Mouse (Mus musculus) gastrocnemius, postnatal 14 days (tissue): ENCODE results near the gene 4931409K22Rik. TPM values are rescaled to one million over a fixed set of nuclear protein-coding genes. Genes with fewer than 3 reads are reported as not detected.
A peak's percentile ranks its signal among the peaks of the same experiment; 100 is the strongest.

Experiments
- DNase-seq: peaks from one replicate; pipeline ENCODE4 v3.0.0; 2021; ENCODE audit warnings: mixed read lengths
- intact Hi-C: fragments of 180-260 bp; cut with DNase I; formaldehyde crosslinking; loops from one replicate; pipeline ENCODE4 v1.15.1; 2025; ENCODE audit warnings: low total_unique reads
- long read RNA-seq, 2 experiments: library from polyadenylated mRNA; stranded (forward); transcript quantifications; one replicate each; pipeline ENCODE4 v2.0.0; 2021
- total RNA-seq, 2 experiments: library from RNA; stranded (reverse); gene quantifications; 2 replicates each; pipeline ENCODE4 v1.2.3; 2021

4931409K22Rik gene
- not detected for total RNA-seq
- long read RNA-seq, experiment 1, result 0 reads
- long read RNA-seq, experiment 2, result 0 reads

DNA sequence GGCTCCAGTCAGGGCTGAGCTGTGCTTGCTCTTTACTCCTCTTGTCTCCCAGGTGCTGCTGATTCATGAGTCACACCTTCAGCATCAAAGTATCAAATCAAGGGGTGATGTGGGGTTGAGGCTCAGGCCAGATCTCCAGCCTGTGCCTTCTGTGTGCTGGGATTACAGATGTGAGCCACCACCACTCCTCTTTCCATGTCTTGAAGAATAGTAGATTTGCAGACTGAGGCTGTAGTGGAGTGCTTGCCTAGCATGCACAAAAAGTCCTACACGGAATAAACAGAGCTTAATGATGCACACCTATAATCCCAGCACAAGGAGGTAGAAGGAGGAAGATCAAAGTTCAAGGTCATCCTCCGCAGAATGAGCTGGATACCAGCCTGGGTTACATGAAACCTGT, at the start of gene 4931409K22Rik:
TSS of gene 4931409K22Rik (minus strand) at position 101 of the 400 bp plus-strand sequence.
- intact Hi-C loops, result no loop called here
- DNase-seq, result no peak

DNA sequence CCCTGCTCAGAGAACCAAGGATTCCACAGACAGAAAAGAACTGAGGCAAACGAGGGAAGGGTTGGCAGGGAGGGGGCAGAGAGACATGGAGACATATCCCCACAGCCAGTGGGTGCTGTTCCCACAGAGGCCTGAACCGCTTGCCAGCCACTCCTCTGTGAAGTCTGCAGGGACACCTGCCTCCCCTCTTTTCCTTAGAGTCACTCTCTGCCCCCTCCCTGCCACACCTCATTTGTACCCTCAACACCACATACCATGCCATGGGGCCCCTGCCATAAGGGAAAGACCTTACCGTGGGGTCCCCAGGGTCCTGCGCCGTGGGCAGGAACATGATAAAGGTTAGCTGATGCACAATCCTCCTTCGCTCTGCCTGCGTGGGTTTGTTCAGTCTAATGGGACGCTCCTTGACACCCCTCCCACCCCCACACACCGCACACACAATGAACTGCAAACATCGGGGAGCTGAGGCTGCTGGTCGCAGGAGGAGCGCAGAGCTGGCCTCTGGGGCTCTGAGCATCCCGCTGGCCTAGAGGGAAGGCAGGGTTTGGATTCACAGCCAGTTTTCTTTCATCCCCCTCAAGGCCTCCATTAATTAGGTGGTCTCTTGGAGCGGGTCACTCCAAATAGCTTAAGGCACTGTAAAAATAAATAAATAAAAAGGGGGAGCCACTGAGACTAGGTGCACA, 49.5 kb upstream of the 4931409K22Rik start:
- intact Hi-C loops, result no loop called here
- DNase-seq, result no peak

DNA sequence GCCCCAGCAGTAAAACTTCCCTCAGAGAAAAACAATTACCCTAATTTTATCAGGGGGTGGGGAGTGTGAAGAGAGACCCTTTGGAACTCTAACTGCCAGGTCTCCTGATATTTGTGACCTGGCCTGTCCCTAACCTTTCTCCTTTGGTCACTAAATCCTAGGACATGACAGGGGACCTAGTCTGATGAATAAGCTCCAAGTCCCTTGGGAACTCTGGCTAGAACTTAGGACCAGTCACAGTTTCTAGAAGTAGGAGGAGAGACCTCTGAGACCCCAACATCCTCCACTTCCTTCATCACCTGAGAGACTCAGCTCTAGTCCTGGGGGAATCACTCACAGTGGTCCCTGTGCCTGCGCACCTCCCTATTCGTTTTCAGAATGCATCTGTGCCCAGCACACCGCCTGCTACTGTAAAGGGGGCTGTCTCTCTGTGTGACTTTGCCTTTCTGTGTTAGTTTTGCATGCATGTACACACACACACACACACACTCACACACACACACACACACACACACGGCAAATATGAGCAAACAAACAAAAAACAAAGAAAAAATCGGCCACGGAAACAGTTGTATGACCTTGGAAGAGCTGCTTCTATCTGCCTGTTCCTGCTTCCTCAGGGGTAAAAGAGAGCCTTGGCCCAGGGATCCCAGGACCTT, 48.8 kb upstream of the 4931409K22Rik start:
- intact Hi-C loops, result no loop called here
- DNase-seq, result no peak

DNA sequence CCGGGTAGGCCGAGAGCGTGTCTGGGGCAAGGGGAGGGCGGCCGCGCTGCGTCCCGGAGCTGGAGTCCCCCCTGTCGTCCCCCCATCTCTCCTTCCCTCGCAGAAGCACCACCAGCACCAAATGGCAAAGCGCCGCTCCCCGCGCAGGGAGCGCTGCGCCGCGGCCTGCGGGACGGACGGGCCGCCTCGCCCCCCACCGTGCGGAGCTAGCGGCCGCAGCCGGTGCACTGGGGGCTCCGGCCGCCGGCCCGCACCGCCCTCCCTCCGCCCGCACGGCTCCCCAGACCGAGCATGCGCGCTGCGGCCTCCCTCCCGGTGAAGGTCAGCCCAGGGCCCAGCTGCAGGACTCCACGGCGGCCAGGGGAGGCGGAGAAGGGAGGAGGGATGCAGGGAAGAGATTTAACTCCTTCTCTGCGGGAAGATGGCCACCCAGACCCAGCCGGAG, 48.1 kb upstream of the 4931409K22Rik start:
- peak; percentile 96 for DNase-seq
- intact Hi-C loops, result no loop called here

DNA sequence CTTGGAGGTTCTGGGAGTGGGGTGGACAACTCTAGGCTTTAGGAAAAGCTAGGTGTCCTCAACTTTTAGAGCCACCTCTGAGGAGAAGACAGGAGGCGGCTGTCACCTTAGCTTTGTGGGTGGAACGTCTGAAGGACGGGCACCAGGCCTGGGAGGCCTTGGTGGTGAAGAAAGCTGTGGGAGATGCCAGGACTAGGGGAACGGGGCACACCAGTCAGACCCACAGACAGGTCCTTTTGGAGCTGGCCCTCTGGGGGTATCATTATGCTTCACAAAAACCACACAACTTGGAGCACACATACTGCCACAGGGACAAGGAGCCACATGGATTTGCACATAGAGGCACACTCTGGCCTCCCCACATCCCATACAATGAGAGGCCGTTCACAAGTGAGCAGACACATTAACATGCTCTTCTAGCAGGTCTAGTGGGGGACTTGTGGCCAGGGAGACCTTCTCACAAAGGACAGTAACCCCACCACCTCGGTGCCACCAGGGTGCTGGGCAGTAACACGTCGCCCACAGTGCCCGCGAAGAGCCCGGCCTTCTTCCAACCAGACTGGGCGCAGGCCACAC, 47.6 kb upstream of the 4931409K22Rik start:
- intact Hi-C loops, result no loop called here
- DNase-seq, result no peak

DNA sequence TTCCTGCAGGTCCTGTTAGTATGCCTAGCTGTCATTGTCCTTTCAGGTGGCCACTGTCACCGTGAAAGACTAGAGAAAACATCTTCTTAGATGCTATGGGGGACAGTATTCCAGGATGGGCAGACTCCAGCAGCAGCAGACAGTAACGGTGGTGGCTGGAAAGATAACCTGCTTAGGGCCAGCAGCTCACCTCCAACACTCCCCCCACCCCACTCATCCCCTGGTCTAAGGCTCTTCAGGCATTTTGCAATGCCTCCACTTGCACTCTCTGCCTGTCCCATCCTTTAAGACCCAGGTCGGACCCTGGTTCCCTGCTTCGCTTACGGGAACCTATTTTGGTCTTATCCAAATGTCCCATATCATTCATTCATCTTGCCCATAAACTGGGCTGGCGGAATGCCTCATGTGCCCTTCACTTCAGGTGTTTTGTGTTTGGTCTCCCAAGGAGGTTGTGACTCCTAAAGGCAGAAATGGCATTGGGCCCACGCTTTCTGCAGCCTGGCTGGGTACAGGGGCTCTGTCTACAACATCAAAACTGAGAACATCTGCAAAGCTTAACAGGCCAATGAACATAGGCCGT, 46.9 kb upstream of the 4931409K22Rik start:
- DNase-seq, result no peak
- intact Hi-C loops, result no loop called here

DNA sequence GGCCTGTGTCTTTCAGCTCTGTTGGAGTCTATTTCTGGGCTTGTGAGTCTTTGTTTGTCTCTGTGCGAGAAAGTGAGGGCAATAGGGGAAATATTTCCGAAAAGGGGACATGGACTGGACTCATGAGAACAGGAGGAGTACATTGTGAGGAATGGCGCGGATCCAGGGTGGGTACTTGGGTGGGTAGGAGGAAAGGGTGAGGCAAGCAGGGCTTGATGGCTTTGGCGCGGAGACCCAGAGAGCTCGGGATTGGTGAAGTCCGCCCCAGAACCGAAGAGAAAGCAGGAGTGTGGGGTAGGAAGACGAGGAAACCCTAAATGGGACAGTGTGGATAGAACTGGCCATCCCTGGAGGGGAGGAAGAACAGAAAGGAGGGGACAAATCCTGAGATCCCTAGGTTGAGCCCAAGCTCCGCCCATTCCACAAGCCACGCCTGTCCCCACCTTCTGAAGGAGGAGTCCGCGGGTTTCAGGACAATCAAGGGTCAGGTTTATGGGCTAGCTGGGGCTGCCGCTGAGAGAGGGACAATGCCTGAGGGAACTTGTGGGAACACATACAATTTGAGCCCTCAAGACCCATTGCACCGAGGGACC, 46.2 kb upstream of the 4931409K22Rik start:
- peak; percentile 91 for DNase-seq
- intact Hi-C loops, result no loop called here

DNA sequence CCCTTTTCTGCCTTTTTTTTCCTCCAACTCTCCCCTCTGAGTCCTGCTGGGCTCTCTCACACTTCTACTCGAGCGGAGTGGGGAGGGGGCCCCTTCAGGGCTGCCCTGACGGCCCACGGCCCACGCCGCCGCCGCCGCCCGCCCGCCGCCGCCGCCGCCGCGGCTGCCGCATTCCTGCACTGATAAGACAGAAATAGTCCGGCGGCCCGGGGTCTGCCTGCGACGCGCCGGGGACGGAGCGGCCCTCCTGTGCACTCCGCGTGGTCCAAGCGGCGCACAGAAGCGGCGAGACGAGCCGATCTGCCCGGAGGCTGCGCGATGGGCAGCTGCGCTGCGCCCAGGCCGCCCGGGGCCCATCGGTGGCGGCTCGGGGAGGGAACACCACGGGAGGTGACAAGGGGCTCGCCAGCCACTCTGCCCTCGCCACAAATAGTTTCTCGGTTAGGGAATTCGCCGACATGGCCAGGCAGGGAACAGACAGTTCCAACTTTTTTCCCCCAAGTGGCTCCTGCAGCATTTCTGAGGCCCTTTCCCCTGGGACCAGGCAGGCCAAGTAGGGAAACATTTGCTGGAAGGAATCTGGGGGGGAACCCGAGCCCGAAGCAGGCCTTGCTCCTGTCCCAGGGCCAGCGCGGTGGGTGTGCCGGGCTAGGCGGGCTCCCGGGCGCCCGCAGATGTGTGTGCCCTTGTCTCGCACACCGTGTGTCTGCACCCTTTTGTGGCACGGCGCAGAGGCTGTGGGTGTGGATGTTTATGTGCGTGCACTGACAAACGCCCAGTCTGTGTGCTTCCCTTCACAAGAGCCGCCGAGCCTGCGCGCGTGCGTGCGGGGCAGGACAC, 45.5 kb upstream of the 4931409K22Rik start:
- DNase-seq, result peak; percentile 84
- intact Hi-C loops, result no loop called here

DNA sequence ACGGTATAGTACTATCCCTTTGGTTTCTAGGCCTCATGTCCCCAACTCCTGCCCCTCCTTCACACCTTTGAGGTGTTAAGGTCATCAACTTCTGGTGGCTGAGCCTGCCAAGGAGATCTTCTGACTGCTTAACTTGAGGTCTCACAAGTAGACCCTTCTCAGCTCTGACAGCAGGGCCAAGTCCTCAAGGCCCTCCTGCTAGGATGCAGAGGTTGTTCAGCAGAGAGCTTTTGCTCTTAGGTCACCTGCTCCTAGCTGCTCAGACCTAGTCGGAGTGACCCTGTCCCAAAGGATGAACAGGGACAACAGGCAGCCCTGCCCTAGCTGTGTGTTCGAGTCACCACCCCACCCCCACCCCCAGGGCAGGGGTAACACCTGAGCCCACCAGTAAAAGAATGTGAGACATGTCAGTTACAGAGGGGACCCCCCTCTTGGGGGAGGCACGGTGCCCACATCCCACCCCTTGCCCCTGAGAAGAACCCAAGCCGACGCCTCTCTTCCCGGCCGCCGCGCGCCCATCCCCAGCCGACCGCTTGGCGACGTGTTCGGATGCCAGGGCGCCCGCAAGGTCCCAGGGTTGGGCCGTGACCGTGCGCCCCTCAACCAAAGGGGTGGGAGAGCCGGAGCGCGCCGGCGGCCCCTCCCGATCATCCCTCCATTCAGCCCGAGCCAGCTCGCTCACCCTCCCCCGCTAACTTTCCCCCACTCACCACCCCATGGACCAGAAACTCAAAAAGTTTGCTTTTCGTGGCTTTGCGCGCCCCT, 44.6 kb upstream of the 4931409K22Rik start:
- DNase-seq, result no peak
- intact Hi-C loops, result no loop called here

DNA sequence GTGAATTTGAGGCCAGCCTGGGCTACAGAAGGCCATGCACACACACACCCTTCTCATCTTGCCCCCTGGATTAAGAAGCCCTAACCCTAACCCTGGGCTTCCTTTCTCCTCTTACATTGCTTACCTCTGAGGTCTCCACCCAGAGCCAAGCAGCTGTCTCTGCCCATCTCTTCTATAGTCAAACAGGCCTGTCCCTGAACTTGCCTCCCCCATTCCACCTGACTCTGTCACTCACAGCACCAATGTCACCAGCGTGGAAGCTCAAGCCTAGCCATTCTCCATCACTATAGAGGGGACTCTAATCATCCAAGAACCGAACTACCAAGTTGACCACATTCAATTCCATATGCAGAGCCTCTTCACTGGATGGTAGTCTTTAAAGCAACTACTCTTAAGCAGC, 43.6 kb upstream of the 4931409K22Rik start:
- intact Hi-C loops, result no loop called here
- DNase-seq, result peak; percentile 82

DNA sequence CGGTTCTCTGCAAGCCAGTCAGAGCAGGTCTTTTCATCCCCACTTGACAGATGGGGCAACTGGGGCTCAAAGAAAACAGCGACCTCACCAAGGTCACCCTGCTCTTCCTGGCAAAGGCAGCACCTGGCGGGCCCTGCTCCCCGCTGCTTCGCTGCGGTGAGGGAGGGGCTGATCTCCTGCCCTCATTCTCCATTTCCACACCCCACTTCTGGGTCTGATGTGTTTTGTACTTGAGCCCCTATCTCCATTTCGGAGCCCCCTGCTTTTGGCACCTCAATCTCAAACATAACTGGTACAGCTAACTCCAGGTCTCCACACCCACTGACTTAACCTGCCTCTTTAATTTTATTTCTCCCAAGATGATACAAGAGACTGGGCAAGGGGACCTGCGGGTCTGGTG, 42.5 kb upstream of the 4931409K22Rik start:
- DNase-seq, result no peak
- intact Hi-C loops, result loop anchor here (5.0 kb wide), 1 partner anchor 53 kb away; no protein-coding TSS in a partner anchor

DNA sequence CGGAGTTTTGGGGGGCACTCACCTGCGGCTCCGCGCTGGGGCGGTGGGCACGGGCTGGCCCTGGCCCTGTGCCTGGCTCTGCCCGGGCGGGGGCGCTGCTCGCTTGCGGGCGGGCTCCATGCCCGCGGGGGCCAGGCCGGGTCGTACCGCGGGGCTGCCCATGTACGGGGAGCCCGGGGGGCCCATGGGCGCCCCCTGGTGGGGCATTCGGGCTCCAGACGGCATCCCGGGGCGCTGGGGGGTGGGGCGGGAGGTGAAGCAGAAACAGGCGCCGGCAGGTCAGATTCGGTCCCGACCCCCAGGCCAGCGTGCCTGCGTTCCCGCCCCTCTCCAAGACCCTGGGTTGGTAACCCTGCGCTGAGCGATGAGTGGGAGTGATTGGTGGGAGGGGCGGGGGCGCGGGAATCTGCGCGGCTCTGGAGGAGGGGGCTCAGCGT, 42.0 kb upstream of the 4931409K22Rik start:
- DNase-seq, result peak; percentile 77
- intact Hi-C loops, result loop anchor here (5.0 kb wide), 1 partner anchor 54 kb away; no protein-coding TSS in a partner anchor

DNA sequence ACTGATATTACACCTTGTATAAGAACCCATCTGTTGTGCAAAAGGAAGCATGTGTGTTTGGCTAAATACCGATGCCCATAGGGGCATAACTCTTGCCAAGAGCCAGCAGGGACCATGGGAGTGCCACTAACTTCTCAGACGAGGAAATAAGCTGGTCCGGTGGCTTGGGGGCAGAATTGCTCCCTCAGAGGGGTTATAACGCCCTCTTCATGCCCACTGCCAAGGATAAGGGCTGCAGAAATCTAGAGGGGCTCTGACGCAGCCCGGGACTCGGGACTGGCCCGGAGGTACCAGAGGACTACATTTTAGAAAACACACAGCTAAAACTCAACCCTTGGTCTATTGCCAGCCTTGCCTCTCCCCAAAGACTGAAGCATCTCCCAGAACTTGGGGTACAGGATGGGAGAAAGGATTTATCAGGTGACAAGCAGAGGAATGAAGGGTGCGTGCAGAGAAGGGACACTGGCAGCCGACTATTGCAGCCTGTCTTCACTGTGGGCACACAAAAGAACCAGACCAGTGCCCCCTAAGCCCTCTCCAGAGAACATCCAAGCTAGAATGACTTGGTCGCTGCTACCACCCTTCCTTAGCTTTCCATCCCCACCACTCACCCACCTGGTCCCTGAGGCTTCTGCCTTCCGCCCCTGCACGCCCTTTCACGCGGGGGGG, 41.4 kb upstream of the 4931409K22Rik start:
- DNase-seq, result no peak
- intact Hi-C loops, result loop anchor here (5.0 kb wide), 1 partner anchor 54 kb away; no protein-coding TSS in a partner anchor

DNA sequence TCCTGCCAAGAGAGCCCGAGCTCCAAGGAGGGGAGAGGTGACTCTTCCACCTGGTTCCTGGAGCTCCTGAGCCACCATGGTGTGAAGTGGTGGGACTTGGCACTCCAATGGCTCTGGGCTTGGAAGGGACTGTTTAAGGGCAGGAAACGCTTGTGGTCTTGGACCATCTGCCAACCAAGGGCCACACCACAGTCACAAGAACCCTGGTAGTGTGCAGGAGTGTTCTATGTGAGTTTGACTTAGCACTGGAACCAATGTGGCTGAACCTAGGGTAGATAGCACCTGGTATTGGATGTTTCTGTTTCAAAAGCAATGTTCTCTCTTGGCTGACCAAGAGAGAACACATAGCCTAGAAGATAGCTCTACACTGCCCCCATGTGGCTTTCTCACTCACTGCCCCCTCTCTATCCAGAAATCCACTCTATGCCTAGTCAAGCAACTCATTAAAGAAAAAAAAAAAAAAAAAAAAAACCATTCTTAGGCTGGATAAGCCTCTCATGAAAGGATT, 40.7 kb upstream of the 4931409K22Rik start:
- DNase-seq, result peak; percentile 72

DNA sequence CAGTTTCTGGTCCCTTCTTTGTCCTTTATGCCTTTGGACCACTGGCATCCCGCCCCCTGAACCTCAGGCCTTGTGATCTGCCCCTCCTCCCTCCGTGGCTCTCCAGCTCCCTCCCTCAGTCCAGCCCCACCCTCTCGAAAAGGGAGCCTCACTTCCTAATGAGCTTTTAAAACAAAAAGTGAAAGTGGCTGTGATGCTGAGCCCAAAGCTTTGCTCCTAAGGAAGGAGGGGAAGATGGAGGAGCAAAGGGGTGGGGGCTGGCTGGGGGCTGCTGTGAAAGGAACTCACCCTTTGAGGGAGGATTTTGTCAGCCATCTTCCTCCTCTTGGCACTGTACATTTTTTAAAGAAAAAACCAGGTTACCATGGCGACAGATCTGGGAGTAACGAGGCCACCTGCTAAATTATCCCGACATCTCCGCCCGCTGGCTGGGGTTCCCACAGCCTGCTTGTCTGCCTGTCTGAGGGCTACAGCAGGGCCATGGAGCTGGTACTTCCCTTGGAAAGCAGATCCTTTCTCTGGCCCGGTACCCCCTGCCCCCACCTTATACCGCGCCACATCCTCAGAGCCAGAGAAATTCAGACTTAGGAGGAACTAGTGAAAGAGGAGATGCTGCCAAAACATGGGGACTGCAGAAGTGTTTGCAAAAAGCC, 40.0 kb upstream of the 4931409K22Rik start:
- no peak for DNase-seq
- intact Hi-C loops, result loop anchor here (5.0 kb wide), 1 partner anchor 56 kb away; no protein-coding TSS in a partner anchor

More for the DNA sequence above, 40.7 kb upstream of the 4931409K22Rik start:
- intact Hi-C loops, result loop anchor here (5.0 kb wide), 1 partner anchor 55 kb away; no protein-coding TSS in a partner anchor

DNA sequence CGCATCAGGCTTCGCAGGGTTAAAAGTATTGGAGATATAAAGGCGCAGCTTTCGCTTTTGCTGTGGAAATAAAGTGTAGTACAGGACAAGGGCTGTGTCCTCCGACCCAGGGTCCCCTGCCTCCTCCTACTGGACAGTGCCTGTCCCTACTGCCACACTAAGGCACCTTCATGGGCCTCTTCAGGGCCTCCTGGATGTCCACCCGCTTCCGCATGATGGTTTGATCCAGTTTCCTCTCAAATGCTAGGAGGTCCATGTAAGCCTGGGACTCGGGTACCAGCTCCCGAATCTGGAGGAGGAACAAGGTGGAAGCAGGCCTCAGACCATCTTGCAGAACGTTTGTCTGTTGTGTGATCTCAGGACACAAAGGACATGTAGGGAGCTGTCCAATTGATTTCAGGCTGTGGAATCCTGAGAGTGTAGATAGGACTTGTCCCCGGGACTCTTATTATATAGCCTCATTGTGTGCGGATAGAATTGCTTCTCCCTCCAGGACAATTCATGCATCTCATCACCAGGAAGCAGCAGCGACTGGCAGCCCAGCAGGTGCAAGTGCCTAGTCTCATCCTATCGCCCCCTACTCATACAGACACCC, 39.3 kb upstream of the 4931409K22Rik start:
- intact Hi-C loops, result loop anchor here (5.0 kb wide), 1 partner anchor 56 kb away; no protein-coding TSS in a partner anchor
- no peak for DNase-seq
